Mouse (Mus musculus): ENCODE results near the gene Cnn3. TPM values are rescaled to one million over a fixed set of nuclear protein-coding genes. Genes with fewer than 3 reads are reported as not detected.

Cnn3 gene
- polyA plus RNA-seq, 1 experiment from 2014 or later, result 1,158 TPM

DNA sequence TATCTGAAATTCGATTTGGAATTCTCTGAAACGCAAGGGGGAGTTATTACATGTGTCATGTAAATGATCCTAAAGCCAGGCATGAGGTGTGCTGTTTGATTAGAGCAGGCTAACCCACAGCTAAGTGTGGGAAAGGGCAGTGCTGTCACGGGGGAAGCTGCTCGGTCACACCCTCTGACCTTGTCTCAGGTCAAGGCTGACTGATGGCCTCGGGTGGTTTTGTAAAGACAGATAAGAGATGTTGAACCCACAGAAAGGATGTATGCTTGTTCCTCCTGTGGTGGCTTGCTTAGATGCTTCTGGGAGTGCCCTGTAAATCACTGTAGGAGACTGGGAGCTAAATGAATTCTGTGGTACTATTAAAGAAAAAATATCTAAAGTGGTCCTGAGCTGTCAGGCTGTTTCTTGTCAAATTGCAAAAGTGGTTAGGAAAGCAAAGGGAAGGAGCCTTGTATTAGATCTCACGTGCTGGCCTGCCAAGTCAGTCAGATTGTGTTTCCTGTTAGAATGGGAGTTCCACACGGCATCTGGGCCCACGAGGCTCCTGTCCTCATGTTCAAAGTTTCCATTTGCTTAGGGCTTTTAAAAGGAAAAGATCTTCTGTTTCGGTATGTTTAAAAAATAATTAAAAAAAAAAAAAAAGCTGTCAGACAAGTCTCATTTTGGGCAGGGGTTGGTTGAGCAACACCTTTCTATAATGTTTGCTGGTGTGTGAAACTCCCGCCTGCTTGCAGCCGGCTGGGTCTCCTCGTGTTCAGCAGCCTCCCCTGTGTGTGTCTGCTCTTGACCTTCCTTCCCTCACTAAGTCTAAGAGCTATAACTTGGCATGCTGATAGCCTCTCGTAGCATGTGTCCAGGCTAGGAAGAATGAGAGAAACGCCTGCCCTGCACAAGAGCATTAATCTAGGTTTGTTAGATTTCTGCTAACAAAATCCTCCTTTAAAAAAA, 32.5 kb downstream of the Cnn3 start:
- 88% methylated on average over 14 of the region's 14 CpGs for WGBS
- no peaks in the 10 kb centered on the region for H3K4me1 ChIP-seq (ENCODE audit: control insufficient read depth, insufficient read depth, low read length)
- H3K27ac ChIP-seq (ENCODE audit: low read depth, low read length), result no peak overlapping the region
- DNase-seq (ENCODE audit: low spot score, missing footprints) (peak; percentile 86), ATAC-seq (ENCODE audit: low FRiP score) (no peak)
- no peaks in the 10 kb centered on the region for H3K27me3 ChIP-seq (ENCODE audit: control insufficient read depth, insufficient read depth, low read length)
- peaks cover 43% of the 10 kb centered on the region for H3K36me3 ChIP-seq (ENCODE audit: control insufficient read depth, insufficient read depth, low read length)
- H3K4me2 ChIP-seq, result no peak overlapping the region
- H3K9ac ChIP-seq (ENCODE audit: low read length), result no peak overlapping the region
- H3K9me3 ChIP-seq (ENCODE audit: control insufficient read depth, low read length), result no peaks in the 10 kb centered on the region
- no peak overlapping the region for H3K4me3 ChIP-seq (ENCODE audit: low read depth, low read length)

DNA sequence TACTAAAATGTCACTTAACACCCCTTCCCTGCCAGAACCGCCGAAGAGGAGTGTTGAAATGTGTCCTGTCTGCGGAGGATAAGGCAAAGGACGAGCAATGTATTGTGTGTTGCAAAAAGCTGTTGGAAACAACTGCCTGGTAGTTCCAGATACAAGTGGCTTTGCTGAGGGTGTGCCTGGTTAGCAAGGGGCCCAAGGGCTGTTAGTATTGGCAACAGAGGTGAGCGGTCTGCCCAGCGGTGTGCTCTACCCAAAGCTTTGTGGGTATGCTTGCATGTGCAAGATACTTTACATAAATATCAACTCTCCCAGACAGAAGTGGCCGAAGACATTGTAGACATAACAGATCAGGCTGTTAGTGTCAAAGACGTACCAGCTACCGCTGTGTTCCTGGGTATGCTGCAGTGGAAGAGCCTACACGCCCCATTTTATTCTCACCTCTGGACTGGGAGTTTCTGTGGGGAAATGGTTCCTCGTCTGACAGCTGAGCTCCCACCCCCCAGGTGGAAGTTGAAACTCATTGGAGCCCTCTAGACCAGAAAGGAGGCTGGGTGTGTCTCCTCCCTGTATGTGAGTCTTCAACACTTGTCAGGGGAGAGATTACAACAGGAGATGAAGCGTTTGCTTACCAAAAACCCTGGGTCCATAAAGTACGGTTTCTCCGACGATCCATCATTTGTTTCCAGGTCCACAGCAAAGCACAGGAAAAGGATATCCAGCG, 34.3 kb downstream of the Cnn3 start:
- ATAC-seq (ENCODE audit: low FRiP score), result no peak; the same call in 1 of the 2 replicates
- Histone ChIP-seq H3K36me3 (ENCODE audit: control insufficient read depth, insufficient read depth, low read length) (peaks cover 31% of the 10 kb centered on the region), H3K9ac (ENCODE audit: low read length) (no peak overlapping the region), H3K4me1 (ENCODE audit: control insufficient read depth, insufficient read depth, low read length) (0 out of 2 replicates have a peak, but pooled peaks cover 5% of the 10 kb centered on the region), H3K27me3 (ENCODE audit: control insufficient read depth, insufficient read depth, low read length) (no peaks in the 10 kb centered on the region), H3K4me2 (no peak overlapping the region), H3K9me3 (ENCODE audit: control insufficient read depth, low read length) (no peaks in the 10 kb centered on the region), H3K4me3 (ENCODE audit: low read depth, low read length) (no peak overlapping the region), H3K27ac (ENCODE audit: low read depth, low read length) (no peak overlapping the region)
- peak; percentile 84 for DNase-seq (ENCODE audit: low spot score, missing footprints)
- WGBS, result 91% methylated on average over 16 of the region's 16 CpGs

DNA sequence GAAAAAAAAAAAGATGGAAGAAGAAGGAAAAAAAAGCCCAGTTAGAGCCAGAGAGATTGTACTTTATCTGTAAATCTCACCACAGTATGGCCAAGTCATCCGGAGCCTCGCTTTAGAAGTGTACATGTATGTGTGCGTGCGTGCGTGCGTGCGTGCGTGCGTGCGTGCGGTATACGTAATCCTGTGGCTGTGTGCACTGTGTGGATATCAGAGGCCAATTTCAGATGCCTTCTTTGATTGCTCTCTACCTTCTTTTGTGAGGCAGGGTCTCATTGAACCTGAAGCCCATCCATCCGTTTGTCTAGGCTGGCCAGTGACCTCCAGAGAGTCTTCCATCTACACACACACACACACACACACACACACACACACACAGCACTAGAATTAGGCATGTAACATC, 35.2 kb downstream of the Cnn3 start:
- no peak overlapping the region for H3K9ac ChIP-seq (ENCODE audit: low read length)
- DNase-seq (ENCODE audit: low spot score, missing footprints) (no peak), ATAC-seq (ENCODE audit: low FRiP score) (no peak)
- no peak overlapping the region for H3K4me2 ChIP-seq
- H3K27me3 ChIP-seq (ENCODE audit: control insufficient read depth, insufficient read depth, low read length), result no peaks in the 10 kb centered on the region
- 96% methylated on average over 13 of the region's 13 CpGs for whole genome bisulfite sequencing
- peaks cover 8% of the 10 kb centered on the region; the same call in 1 of the 2 replicates for H3K4me1 ChIP-seq (ENCODE audit: control insufficient read depth, insufficient read depth, low read length)
- no peaks in the 10 kb centered on the region for H3K9me3 ChIP-seq (ENCODE audit: control insufficient read depth, low read length)
- peaks cover 23% of the 10 kb centered on the region for H3K36me3 ChIP-seq (ENCODE audit: control insufficient read depth, insufficient read depth, low read length)
- H3K27ac ChIP-seq (ENCODE audit: low read depth, low read length), result no peak overlapping the region
- H3K4me3 ChIP-seq (ENCODE audit: low read depth, low read length), result no peak overlapping the region

DNA sequence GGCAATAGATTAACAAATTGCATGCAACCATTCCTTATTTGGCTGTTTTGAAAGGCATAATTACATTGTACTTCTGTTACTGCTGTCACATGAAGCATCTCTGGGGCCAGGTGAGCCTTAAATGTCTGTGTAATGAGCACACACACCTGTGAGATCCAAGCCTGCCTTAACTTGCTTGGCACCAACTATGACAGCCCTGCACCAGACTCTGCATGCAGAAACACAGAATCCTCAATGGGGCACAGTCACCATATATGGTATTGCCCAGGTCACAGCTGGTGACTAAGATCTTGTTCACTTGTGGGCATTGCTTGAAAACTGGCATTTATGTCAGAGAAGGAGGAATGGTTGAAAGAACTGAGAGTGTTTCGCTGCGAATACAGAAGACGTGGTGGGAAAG, 36.5 kb downstream of the Cnn3 start:
- Histone ChIP-seq H3K27ac (ENCODE audit: low read depth, low read length) (no peak overlapping the region), H3K27me3 (ENCODE audit: control insufficient read depth, insufficient read depth, low read length) (no peaks in the 10 kb centered on the region), H3K4me3 (ENCODE audit: low read depth, low read length) (no peak overlapping the region), H3K4me1 (ENCODE audit: control insufficient read depth, insufficient read depth, low read length) (peaks cover 8% of the 10 kb centered on the region; the same call in 1 of the 2 replicates), H3K9ac (ENCODE audit: low read length) (no peak overlapping the region), H3K9me3 (ENCODE audit: control insufficient read depth, low read length) (no peaks in the 10 kb centered on the region), H3K4me2 (no peak overlapping the region), H3K36me3 (ENCODE audit: control insufficient read depth, insufficient read depth, low read length) (peaks cover 16% of the 10 kb centered on the region)
- ATAC-seq (ENCODE audit: low FRiP score), result no peak
- WGBS, result 92% methylated on average over 3 of the region's 3 CpGs
- no peak for DNase-seq (ENCODE audit: low spot score, missing footprints)

DNA sequence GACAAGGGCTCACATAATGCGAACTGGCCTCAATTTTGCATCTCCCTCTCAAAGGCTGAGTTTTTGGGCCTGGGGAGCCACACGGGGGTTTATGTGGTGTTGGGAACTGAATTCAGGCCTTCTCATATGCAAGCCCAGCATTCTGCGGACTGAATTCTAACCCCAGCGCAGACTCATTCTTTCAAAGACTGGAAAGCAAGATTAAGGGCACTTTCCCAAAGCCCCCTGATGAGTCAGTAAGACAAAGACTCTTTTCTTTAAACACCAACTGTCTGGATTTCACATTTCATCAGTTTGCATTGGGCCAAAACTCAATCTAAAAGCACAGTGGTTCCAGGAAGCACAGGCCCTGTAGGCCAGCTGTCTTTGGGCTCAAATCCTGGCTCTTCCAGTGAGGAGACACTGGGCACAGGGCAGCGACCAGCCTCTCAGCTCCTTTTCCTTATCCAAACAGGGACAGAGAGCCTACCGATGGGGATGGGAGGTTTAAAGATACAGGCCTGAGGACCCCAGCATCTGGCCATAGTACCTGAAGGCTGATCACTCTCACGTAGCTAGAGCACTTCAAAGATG, 38.5 kb downstream of the Cnn3 start:
- Histone ChIP-seq H3K36me3 (ENCODE audit: control insufficient read depth, insufficient read depth, low read length) (peaks cover 8% of the 10 kb centered on the region; the same call in 1 of the 2 replicates), H3K4me1 (ENCODE audit: control insufficient read depth, insufficient read depth, low read length) (peaks cover 23% of the 10 kb centered on the region), H3K27ac (ENCODE audit: low read depth, low read length) (peak overlapping the region; percentile 62), H3K4me3 (ENCODE audit: low read depth, low read length) (no peak overlapping the region), H3K9ac (ENCODE audit: low read length) (no peak overlapping the region), H3K9me3 (ENCODE audit: control insufficient read depth, low read length) (no peaks in the 10 kb centered on the region), H3K27me3 (ENCODE audit: control insufficient read depth, insufficient read depth, low read length) (no peaks in the 10 kb centered on the region), H3K4me2 (no peak overlapping the region)
- ATAC-seq (ENCODE audit: low FRiP score) (no peak), DNase-seq (ENCODE audit: low spot score, missing footprints) (no peak)
- WGBS, result 28% methylated on average over 7 of the region's 7 CpGs

DNA sequence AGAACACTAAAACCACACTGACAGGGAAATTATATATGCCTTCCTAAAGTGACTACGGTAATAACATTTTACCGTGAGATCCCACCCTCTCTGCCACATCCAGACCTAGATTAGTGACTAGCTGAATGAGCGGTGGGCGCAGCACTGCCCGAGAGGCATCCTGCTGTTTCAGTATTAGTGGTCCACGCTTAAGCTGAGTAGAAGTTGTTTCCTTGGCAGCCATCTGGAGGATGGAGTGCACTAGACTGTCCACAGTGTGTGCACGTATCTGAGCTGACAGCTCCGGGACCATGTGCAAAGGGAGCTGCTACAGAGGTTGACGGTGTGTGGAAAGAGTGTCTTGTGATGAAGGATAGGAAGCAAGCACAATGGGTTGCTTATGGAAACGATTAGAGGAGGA, 39.5 kb downstream of the Cnn3 start:
- H3K9ac ChIP-seq (ENCODE audit: low read length), result no peak overlapping the region
- no peaks in the 10 kb centered on the region for H3K9me3 ChIP-seq (ENCODE audit: control insufficient read depth, low read length)
- 70% methylated on average over 10 of the region's 10 CpGs for WGBS
- H3K4me3 ChIP-seq (ENCODE audit: low read depth, low read length), result no peak overlapping the region
- no peak for DNase-seq (ENCODE audit: low spot score, missing footprints)
- peaks cover 4% of the 10 kb centered on the region; the same call in 1 of the 2 replicates for H3K36me3 ChIP-seq (ENCODE audit: control insufficient read depth, insufficient read depth, low read length)
- no peaks in the 10 kb centered on the region for H3K27me3 ChIP-seq (ENCODE audit: control insufficient read depth, insufficient read depth, low read length)
- peaks cover 25% of the 10 kb centered on the region for H3K4me1 ChIP-seq (ENCODE audit: control insufficient read depth, insufficient read depth, low read length)
- H3K27ac ChIP-seq (ENCODE audit: low read depth, low read length), result no peak overlapping the region
- H3K4me2 ChIP-seq, result no peak overlapping the region
- no peak for ATAC-seq (ENCODE audit: low FRiP score)

DNA sequence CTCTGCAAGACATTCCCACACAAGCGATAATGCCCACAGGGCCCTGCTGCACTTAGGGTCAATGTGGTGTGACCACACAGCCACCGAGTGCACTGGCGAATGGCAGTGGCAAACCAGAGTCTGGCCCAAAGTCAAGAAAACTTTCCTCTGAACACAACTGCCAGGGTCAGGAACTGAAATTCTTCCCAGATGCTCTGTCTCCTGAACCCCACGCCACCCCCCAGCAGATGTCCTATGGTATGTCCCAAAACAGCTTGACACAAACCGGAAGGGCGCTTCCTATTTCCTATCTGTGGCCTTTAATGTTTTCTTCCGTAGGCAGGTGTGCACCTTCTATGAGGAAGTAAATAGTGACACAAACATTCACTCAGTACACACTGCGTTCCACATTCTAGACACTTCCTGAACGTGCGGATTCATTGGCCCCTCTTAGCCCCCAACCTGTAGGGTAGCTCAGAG, 40.8 kb downstream of the Cnn3 start:
- ATAC-seq (ENCODE audit: low FRiP score) (no peak), DNase-seq (ENCODE audit: low spot score, missing footprints) (no peak)
- H3K27me3 ChIP-seq (ENCODE audit: control insufficient read depth, insufficient read depth, low read length), result no peaks in the 10 kb centered on the region
- H3K4me3 ChIP-seq (ENCODE audit: low read depth, low read length), result no peak overlapping the region
- no peak overlapping the region for H3K9ac ChIP-seq (ENCODE audit: low read length)
- no peaks in the 10 kb centered on the region for H3K36me3 ChIP-seq (ENCODE audit: control insufficient read depth, insufficient read depth, low read length)
- H3K27ac ChIP-seq (ENCODE audit: low read depth, low read length), result no peak overlapping the region
- WGBS, result 79% methylated on average over 10 of the region's 10 CpGs
- H3K9me3 ChIP-seq (ENCODE audit: control insufficient read depth, low read length), result no peaks in the 10 kb centered on the region
- peaks cover 25% of the 10 kb centered on the region for H3K4me1 ChIP-seq (ENCODE audit: control insufficient read depth, insufficient read depth, low read length)
- no peak overlapping the region for H3K4me2 ChIP-seq

DNA sequence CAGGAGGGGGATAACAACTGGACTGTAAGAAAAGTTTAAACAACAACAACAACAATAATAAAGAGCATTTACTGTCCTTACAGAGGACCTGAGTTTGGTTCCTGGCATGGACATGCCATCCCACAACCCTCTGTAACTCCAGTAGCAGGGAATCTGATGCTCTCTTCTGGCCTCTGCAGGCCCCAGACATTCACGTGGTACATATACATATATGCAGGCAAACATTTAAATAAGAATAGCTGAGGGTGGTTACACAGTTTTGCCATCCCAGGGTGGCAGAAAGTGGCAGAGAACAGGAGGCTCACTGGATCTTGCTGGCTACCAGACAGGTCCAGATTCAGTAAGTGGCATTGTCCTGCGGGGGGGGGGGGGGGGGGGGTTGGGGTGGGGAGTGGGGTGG, 41.8 kb downstream of the Cnn3 start:
- H3K4me3 ChIP-seq (ENCODE audit: low read depth, low read length), result no peak overlapping the region
- H3K4me1 ChIP-seq (ENCODE audit: control insufficient read depth, insufficient read depth, low read length), result peaks cover 25% of the 10 kb centered on the region

More for the DNA sequence above, 41.8 kb downstream of the Cnn3 start:
- H3K36me3 ChIP-seq (ENCODE audit: control insufficient read depth, insufficient read depth, low read length), result no peaks in the 10 kb centered on the region
- H3K9ac ChIP-seq (ENCODE audit: low read length), result no peak overlapping the region
- no peak for ATAC-seq (ENCODE audit: low FRiP score)
- no peak for DNase-seq (ENCODE audit: low spot score, missing footprints)
- H3K9me3 ChIP-seq (ENCODE audit: control insufficient read depth, low read length), result no peaks in the 10 kb centered on the region
- 17% methylated on average over 1 of the region's 2 CpGs for WGBS
- H3K27ac ChIP-seq (ENCODE audit: low read depth, low read length), result peak overlapping the region; percentile 25; the same call in 1 of the 2 replicates
- H3K4me2 ChIP-seq, result no peak overlapping the region
- H3K27me3 ChIP-seq (ENCODE audit: control insufficient read depth, insufficient read depth, low read length), result no peaks in the 10 kb centered on the region
